Mouse (Mus musculus): ENCODE results near the gene Myh10. TPM values are rescaled to one million over a fixed set of nuclear protein-coding genes. Genes with fewer than 3 reads are reported as not detected.

The Myh10 gene
- total RNA-seq, 2 experiments from 2014 or later = 31.4 to 32.2 TPM

DNA sequence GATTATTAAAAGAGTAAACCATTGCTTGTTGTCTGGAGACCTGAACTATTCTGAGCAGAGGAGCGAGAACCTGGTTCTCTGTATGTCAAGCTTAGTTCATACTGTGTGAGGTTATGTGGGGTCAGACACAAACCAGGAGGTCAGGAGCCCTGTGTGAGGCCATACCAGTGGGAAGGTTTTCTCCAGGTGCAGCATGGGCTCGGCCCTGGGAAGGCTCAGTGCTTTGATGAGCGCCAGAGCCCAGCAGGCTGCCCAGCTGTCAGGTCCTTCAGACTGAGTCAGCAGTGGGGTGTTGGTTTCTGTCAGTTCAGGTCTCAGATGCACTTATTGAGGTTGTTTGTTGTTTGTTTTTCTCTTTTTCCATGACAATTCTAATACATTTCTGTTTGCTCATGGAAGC is 52.8 kb downstream of the Myh10 start:
- no peak for DNase-seq (ENCODE audit: low spot score in 2 of 2)

DNA sequence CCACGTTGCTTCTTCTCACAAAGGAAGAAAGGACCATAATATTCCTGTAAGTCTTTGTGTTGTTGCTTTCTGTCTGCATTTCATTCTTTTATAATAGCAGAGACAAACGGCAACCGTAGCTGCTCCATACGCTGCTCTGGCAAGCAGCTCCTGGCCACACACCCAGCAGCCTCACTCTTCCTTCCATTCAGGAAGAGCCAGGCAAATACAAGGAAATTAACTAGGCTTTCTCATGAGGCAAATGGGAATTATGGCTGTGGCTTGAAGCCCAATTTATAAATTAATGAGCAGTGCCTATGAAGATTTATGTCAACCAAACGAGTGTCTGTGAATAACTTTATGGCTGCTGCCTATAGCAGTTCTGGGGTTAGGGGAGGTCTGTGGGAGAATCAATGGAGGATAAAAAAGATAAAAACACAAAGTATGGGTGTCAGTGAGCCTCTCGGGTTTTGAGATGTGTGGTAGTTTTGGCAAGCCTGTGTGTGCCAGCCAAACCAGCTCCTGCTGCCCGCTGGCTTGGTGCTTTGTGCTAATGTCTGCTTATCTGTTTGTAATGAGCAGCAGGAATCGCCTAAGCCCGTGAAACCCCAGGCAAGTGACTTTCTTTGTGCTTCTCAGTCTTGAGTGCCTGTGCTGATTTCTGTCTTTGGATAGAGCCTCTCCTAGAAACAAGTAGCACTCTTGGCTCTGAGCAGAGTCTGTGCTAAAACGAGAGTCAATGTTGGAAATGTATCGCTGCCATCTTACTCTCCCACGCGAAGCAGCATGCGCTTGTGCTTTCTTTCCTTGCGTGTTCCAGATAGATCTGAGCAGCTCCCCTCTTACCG is 54.2 kb downstream of the Myh10 start:
- no peak for DNase-seq (ENCODE audit: low spot score in 2 of 2)

DNA sequence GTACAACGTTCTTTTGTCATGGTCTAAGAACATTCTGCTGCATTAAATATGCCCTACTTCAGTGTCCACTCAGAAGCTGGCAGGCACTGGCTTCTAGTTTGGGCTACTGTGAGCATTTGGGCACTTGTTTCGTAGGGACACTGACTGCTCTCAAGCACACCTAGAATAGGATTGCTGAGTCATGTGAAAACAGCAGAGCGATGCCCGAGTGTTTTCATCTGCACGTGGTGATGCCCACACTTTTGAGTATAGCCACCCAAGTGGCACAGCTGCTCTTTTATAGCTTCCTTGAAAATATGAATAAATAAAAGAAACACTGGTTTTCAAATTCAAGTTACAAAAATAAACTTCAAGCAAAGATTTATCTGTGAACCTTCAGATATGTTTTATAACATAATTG is 56.8 kb downstream of the Myh10 start:
- DNase-seq (ENCODE audit: low spot score in 2 of 2) = no peak

DNA sequence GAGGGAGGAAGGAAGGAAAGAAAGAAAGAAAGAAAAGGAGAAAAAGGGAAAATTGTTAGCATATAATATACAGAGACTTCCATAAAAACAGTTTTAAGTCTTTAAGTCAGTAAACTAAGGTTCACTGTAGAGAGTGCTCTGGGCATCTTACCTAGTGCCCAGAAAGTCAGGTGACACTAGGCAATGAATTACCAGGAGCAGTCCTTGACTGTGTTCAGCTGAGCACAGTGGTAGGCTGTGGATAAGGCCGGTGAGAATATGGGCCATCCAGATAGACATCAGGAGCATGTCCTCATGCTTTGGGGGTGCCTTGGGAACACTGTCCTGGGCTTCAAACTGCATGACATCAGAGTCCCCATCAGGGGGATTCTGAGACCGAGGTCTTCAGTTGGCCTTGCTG is 58.8 kb downstream of the Myh10 start:
- no peak for DNase-seq (ENCODE audit: low spot score in 2 of 2)

DNA sequence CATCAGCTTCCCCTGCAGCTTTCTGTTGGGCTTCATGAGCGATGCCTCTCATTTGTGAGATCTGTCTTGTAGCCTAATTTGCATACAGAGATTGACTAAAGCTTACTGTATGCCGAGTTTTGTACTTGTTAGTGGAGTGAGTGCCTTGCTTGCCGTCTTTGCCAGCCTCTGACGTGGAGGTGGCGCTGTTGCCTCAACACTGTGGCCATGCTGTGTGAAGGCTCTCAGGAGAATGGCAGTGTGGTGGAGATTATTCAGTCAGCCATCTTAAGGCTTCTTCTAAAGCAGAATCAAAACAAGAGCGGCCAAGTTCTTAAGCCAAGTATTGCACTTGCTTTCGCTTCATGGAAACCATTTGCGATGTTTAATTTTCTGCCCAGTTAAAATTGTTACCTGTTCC is 59.6 kb downstream of the Myh10 start:
- DNase-seq (ENCODE audit: low spot score in 2 of 2) = no peak

DNA sequence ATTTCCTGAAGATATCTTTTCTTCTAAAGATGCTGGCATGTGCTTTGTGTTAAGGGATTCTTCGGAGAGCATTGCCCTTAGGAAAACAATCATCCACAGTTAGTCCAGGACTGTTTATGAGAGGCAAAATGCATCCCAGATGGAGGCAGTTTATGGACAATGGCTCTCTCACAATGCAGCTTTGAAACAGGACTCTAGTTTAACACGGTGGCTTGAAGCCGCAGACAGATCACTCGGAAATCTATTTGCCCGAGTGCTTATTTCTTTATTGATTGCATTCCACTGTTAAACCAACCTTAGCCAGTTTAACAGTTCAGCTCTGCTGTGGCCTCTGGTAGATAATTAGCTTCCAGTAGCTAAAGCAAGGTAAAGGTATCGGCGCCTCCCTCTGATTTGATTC is 62.9 kb downstream of the Myh10 start:
- DNase-seq (ENCODE audit: low spot score in 2 of 2) = no peak

DNA sequence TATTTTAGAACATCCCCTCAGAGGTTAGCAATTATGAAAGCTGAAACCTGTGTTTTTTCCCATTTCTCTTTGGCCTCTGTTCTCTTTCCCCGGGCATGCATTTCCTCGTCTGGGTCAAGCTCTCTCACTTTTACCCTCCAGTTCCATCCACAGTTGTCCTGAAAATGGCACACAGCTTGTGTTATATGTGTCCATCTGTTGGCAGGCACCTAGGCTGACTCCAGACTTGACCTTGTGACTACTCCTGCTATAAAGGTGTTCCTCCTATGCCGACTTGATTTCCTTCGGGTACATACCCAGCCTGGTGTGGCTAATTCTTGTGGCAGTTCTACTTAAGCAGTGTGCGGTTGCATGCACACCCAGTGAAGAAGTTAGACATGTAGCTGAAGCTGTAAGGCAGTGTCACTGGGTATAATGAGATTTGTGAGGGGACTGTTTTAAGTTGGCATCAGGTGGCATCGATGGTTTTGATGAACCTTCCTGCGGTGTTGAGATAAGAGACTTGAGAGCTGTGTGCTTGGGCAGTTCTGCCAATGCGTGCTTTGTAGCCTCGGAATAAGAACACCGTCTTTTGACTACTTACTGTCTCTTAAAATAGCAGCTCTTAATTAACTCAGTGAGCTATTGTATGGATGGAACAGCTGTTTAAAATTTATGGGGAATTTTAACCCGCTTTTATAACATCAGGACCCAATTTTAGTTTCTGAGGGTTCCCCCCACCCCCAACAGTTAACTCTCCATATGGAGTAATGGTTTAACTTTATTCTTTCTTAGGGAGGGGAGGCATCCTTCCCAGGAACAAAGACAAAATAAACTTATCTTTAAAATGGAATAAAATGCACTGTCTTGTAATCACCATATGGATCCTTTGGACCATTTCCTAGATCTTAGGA is 65.3 kb downstream of the Myh10 start:
- no peak for DNase-seq (ENCODE audit: low spot score in 2 of 2)

DNA sequence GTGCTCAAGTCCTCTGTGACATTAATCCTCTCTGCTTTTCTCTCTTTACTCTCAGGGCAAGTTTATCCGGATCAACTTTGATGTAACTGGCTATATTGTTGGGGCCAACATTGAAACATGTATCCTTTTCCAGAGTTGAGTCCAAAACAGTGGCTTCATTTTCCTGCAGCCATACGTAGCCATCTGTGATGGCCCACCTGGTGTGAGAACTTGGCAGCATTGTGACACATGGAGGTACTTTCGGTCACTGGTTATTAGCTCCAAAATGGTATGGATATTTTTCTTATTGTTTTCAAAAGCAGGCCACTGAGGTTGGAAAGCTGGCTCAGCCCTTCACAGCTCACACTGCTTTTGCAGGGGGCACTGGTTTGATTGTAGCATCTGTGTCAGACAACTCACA is 68.3 kb downstream of the Myh10 start:
- no peak for DNase-seq (ENCODE audit: low spot score in 2 of 2)

DNA sequence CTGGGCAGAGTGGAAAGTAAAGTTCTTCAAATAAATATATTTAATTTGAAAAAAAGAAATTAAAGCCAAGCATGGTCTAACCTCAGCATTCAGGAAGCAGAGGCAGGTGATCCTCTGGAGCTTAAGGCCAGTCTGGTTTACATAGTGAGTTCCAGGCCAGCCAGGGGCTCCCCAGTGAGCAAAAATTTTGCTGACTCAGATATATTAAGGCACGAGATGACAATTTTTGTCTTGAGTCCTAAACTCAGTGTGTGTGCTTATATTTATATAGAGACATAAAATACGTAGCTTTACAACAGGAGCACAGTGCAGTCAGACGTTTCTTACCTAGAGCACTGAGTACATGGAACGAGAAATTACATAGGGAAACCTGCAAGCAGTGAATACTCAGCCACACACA is 69.8 kb downstream of the Myh10 start:
- DNase-seq (ENCODE audit: low spot score in 2 of 2) = no peak

DNA sequence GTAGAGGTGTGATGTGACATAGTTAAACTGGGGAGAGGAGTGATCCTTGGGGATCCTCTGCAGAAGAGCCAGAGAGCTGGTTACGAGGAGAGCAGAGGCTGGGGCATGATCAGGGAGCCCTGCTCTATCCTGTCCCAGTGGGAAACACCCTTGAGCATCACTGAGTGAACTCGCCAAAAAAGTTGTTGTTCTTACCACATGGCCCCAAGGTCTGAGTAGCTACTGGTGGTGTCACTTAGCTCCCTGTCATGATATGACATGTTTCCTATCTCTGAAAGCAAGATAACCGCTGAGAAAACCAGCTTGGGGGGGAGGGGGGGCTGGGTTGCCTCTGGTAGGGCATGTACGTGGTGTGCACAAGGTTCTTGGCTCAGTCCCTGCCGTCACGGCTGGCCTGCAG is 70.3 kb downstream of the Myh10 start:
- DNase-seq (ENCODE audit: low spot score in 2 of 2) = no peak

DNA sequence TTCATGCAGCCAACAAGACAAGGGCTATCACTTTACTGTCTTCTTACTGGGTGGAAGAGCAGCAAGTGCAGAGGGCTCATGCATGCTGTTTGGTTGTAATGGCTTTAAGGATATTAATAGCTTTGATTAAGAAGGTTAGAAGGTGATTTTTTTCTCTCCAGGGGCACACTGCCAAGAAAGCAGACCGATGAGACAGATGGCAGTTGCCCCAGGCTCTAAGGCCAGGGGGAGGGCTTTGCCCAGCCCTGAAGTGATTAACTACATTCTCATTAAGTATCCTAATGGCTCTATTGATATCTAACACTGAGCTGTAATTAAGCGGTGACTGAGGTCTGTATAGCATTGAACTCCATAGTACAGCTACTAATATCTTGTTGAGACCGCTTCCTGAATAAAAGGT is 73.3 kb downstream of the Myh10 start:
- DNase-seq (ENCODE audit: low spot score in 2 of 2) = no peak

DNA sequence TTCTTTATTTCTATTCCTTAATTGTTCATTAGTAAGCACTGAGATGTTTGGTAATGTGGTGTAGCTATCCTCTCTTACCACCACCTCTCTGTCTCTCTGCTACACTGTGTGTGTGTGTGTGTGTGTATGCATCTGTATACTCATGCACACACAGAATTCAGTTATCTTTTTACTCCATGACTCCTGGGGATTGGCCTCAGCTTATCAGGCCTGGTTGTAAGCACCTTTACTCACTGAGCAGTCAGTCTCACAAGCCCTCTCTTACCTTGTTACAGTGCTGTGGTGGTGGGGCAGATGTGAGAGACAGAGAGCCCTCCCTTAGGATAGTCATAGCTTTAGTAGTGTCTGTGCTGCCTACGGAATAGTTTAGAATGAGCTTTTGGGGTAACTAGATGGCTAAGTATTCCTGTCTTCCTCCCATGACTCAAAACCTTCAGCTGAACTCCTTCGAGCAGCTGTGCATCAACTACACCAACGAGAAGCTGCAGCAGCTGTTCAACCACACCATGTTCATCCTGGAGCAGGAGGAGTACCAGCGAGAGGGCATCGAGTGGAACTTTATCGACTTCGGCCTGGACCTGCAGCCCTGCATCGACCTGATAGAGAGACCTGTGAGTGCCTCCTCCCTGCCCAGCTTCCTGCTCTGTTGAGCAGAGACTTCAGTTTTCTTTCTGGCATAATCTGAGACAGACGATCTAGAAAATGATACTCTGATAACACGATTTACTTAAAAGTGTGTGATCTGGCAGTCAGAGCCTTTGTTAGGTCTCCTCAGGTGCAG is 76.6 kb downstream of the Myh10 start:
- no peak for DNase-seq (ENCODE audit: low spot score in 2 of 2)

DNA sequence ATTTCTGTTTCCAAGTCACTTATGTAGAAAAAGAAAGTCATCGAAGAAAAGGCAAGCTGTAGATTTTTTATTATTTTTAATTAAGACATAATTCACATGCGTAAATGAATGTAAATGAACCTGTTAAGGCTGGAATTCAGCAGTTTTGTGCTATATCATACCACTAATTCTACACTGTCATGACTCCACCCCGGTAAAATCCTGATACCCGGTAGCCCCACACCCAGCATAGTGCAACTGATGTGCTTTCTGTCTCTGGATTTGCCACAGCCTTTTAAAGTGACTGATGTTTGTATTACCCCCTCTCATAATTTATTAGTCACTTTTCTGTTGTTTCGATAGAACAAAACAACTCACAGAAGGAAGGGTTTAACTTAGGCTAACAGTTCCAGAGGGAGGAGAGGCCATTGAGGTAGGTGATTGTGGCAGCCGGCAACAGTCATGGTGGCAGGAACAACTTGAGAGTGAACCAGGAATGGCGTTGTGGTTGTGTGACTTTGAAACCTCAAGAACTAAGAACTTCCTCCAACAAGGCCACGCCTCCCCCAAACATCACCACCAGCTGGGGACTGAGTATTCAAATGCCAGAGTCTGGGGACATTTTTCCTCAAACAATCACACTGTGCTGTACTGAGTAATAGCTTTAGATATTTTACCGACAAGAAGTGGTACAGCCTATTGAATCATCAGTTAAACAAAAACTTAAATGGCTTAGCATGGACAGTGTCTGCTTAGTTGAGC is 78.6 kb downstream of the Myh10 start:
- no peak for DNase-seq (ENCODE audit: low spot score in 2 of 2)

DNA sequence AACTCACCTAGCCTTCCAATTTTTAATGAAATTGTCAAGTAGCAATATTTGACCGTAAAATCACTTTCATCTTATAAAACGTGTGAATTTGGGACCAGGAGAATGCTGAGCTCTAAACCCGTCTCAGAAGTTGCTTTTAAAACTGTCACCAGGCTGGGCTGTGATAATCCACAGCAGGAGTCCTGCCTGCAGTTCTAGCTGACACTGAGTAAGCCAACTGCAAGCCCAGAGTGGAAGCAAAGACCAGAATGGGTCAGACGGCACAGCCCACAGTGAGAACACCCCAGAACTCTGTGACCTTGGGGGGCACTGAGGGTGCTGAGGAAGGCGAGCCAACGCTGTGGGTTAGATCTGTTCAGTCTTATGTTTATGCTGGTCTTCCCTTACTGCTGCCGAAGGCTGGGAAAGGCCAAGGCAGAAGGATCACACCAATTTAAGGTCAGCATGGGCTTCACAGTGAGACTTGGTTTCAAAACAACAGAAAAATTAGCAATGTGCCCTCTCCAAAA is 84.8 kb downstream of the Myh10 start:
- no peak for DNase-seq (ENCODE audit: low spot score in 2 of 2)

DNA sequence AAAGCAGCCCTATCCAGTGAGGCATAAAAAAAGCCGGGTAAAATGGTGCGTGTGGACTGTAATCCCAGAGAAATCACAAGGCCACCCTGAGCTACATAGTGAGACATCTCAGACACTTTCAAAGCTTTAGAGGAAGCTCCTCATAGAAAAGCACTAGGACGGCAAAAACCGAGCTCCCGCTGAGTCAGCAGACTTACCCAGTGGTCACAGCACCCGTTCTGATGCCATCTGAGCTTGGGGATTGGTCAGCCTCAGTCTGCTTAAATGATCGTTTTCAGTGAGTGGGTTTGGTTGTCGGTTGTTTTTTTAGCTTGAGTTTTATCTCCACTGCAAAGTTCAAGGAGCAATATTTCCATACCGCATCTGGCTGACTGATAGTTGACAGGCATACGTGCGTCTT is 86.6 kb downstream of the Myh10 start:
- DNase-seq (ENCODE audit: low spot score in 2 of 2) = no peak

DNA sequence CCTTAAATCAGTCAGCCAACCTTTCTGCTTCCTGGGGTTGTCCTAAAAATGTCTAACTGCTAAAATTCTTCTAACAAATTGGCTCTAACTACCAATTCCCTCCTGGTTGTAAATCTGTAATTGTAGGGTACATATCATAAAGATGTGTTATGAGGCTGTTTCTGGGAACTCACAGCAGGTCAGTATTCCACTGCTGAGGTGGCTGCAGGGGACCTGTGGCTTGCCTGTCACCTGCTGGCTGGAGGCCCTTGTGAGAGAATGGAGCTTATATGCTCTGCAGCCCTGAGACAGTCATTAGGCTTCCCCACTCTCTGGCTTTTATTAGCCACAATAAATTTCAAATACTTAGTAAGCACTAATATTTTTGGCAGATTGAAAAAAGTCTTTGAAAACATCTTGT is 87.5 kb downstream of the Myh10 start:
- DNase-seq (ENCODE audit: low spot score in 2 of 2) = no peak

DNA sequence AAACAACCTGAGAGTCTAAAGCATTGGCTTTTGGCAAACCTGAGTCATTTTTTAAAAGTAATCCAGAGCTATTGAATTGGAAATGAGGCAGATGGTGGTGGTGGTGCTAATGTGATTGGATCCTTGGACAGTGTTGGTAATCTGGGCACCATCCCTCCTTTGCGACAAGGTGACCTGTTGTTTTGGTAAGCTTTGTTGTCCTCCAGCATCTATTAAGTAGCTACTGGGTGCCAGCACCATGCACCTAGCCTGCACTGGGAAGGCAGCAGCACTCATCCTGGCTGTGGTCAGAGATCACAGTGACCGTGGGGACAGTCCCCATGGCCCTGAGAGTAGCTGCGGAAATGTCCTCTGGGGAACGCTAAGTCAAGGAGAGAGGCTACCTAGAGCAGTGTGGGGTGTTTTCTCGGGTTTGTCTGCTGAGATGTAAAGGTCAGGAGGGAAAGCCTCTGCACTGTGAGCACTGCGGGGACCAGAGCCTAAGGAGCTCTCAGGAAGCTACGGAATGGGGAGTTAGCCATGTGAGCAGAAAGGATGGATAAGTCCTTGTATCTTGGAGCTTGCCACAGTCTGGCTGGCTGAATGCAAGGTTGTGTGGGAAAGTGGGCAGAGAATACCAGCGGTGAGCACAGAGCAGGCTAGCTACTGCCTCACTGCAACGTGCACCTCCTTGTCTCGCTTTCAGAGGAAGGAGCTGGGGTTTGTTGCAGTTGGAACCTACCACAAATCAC is 88.5 kb downstream of the Myh10 start:
- no peak for DNase-seq (ENCODE audit: low spot score in 2 of 2)

DNA sequence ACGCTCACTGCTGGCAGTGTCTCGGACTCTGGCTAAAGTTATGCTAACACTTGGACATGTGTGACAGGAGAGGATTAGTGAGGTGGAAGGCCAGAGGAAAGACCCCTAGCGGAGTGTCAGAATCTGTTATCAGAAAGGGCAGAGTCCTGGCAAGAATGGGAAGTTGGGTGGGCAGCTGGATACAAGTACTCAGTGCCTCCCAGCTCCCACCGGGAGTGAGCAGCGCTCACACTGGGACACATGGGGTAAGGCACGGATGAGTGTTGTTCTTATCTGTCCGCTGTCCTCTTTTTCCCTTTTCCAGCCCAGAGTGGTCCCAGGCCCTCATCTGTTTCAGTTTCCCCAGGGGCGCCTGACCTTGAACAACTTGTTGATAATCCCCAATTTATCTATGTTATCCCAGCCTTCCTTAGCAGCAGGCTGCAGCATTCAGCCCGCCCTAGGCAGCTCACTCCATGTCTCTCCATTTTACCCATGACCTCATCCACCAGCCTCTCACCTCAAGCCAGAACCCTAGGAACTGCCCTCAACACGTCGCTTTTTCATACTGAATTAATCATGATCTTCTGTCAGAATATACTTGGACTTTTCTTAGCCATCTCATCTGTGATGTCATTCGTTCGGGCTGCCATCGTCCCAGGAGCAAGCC is 89.2 kb downstream of the Myh10 start:
- no peak for DNase-seq (ENCODE audit: low spot score in 2 of 2)

DNA sequence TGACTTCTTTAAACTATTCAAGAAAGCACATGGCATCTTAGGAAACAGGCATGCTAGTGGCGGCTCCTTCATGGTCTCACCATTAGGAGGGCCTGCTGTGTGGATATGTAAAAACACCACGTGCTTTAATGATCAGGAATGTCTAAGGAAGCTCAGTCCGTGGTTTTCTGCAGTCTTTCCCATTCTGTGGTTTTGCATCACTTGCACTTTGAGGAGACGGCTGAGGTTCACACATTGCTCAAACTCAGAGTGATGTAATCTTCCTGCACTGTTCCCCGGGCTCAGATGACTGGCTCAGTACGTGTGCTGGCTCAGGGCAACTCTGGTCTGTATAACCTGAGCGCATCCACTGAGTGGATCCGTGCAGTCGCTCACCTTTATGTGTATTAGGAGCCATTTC is 91.0 kb downstream of the Myh10 start:
- DNase-seq (ENCODE audit: low spot score in 2 of 2) = no peak

DNA sequence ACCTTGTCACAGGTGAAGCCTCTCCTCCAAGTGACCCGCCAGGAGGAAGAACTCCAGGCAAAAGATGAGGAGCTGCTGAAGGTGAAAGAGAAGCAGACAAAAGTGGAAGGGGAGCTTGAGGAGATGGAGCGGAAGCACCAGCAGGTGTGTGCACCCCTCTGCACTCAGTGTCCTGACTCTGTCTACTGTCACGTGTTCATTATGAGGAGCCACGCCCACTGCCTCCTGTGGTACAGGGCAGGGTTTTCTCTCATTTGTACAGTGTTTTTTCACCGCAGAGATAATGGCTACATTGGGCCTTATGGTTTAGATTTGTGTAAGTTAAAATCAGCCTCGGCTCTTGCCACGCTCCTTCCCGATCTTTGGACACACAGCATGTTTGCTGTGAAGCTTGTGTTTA is 94.5 kb downstream of the Myh10 start:
- DNase-seq (ENCODE audit: low spot score in 2 of 2) = no peak

All from adrenal gland, adult 18-20 months (tissue).